In genomic region chr5:129052636-129053355, GRCm38 (mm10) we compare ENCODE assay signal across 12 mouse cellular contexts. TPM values are rescaled to one million over a fixed set of nuclear protein-coding genes. Genes with fewer than 3 reads are reported as not detected.
A peak's percentile ranks its signal among the peaks of the same experiment; 100 is the strongest.
DNase-seq lines count a peak whose midpoint lies in the region; ATAC-seq lines count a peak whose summit lies in the region.
"Had no signal": no experiment of that assay in that cellular context is flagged by ENCODE, and none has a peak within 500 bp of the region (broad histone marks: within the 10 kb centered on the region; RNA-seq: fewer than 3 reads in every experiment).

No protein-coding gene starts in this region.

- peak; percentile 42 for DNase-seq in embryo, embryonic 11 days
- DNase-seq in adrenal gland, adult 18-20 months (ENCODE audit: low spot score in 2 of 2): no peak
- no peak for DNase-seq in urinary bladder, postnatal 10 days (ENCODE audit: low spot score)
- DNase-seq in gastrocnemius, postnatal 14 days: no peak
- DNase-seq: cerebellum, postnatal 14 days; heart, adult 2 months; lung, postnatal 10 days; thymus, adult 18-20 months had no signal

- H3K27ac ChIP-seq in forebrain, embryonic 12.5 days: peak overlapping the region; percentile 89
- H3K27ac ChIP-seq in hindbrain, embryonic 16.5 days (ENCODE audit: low read depth, low read length): peak overlapping the region; percentile 26
- peak overlapping the region; percentile 68 for H3K27ac ChIP-seq in neural tube, embryonic 14.5 days (ENCODE audit: low read depth, low read length)
- H3K27ac ChIP-seq: heart, adult 2 months; limb, embryonic 15.5 days had no signal

- 0 out of 2 replicates have a peak overlapping the region, but pooled peaks have one; percentile 5 for H3K4me3 ChIP-seq in forebrain, embryonic 12.5 days (replicated peaks)
- no peak overlapping the region for H3K4me3 ChIP-seq in hindbrain, embryonic 16.5 days (ENCODE audit: low read length)
- no peak overlapping the region for H3K4me3 ChIP-seq in neural tube, embryonic 14.5 days (ENCODE audit: low read depth, low read length)
- H3K4me3 ChIP-seq: heart, adult 2 months; limb, embryonic 15.5 days had no signal

- peaks cover 6% of the 10 kb centered on the region; the same call in 1 of the 2 replicates for H3K27me3 ChIP-seq in forebrain, embryonic 12.5 days
- no peaks in the 10 kb centered on the region for H3K27me3 ChIP-seq in hindbrain, embryonic 16.5 days (replicated peaks; ENCODE audit: control insufficient read depth, insufficient read depth, low read length)
- H3K27me3 ChIP-seq in neural tube, embryonic 14.5 days (ENCODE audit: control insufficient read depth, insufficient read depth, low read length): no peaks in the 10 kb centered on the region
- H3K27me3 ChIP-seq: limb, embryonic 15.5 days had no signal

- WGBS in forebrain, embryonic 12.5 days: 6% methylated on average over 20 of the region's 20 CpGs
- WGBS in hindbrain, embryonic 16.5 days: 10% methylated on average over 20 of the region's 20 CpGs
- WGBS in neural tube, embryonic 14.5 days: 17% methylated on average over 20 of the region's 20 CpGs

- H3K9me3 ChIP-seq in forebrain, embryonic 12.5 days: no peaks in the 10 kb centered on the region
- H3K9me3 ChIP-seq in hindbrain, embryonic 16.5 days (ENCODE audit: control insufficient read depth, low read length): no peaks in the 10 kb centered on the region
- no peaks in the 10 kb centered on the region for H3K9me3 ChIP-seq in neural tube, embryonic 14.5 days (ENCODE audit: control insufficient read depth, low read length)
- H3K9me3 ChIP-seq: limb, embryonic 15.5 days had no signal

- intact Hi-C loops in gastrocnemius, postnatal 14 days (cut with DNase I; ENCODE audit: low total_unique reads): no loop called here

- 0 out of 2 replicates have a peak overlapping the region, but pooled peaks have one; percentile 3 for H3K9ac ChIP-seq in forebrain, embryonic 12.5 days
- H3K9ac ChIP-seq in hindbrain, embryonic 16.5 days (ENCODE audit: low read depth, low read length): no peak overlapping the region; the same call in 1 of the 2 replicates
- no peak overlapping the region; the same call in 1 of the 2 replicates for H3K9ac ChIP-seq in neural tube, embryonic 14.5 days (replicated peaks; ENCODE audit: low read depth, low read length)
- H3K9ac ChIP-seq: limb, embryonic 15.5 days had no signal

- H3K36me3 ChIP-seq in forebrain, embryonic 12.5 days (replicated peaks): no peaks in the 10 kb centered on the region
- no peaks in the 10 kb centered on the region for H3K36me3 ChIP-seq in hindbrain, embryonic 16.5 days (ENCODE audit: control insufficient read depth, insufficient read depth, low read length)
- H3K36me3 ChIP-seq in neural tube, embryonic 14.5 days (ENCODE audit: control insufficient read depth, insufficient read depth, low read length): no peaks in the 10 kb centered on the region
- H3K36me3 ChIP-seq: limb, embryonic 15.5 days had no signal

- ATAC-seq in forebrain, embryonic 12.5 days (ENCODE audit: low FRiP score): peak; percentile 88
- ATAC-seq in hindbrain, embryonic 16.5 days: peak; percentile 87
- peak; percentile 24; the same call in 1 of the 2 replicates for ATAC-seq in neural tube, embryonic 14.5 days (ENCODE audit: low read depth)

- peak overlapping the region; percentile 37 for H3K4me2 ChIP-seq in forebrain, embryonic 12.5 days
- H3K4me2 ChIP-seq in hindbrain, embryonic 16.5 days (ENCODE audit: low read length): peak overlapping the region; percentile 31
- peak overlapping the region; percentile 4; the same call in 1 of the 2 replicates for H3K4me2 ChIP-seq in neural tube, embryonic 14.5 days (ENCODE audit: low read depth, low read length)
- H3K4me2 ChIP-seq: limb, embryonic 15.5 days had no signal

- peaks cover 25% of the 10 kb centered on the region for H3K4me1 ChIP-seq in forebrain, embryonic 12.5 days
- H3K4me1 ChIP-seq in hindbrain, embryonic 16.5 days (ENCODE audit: control insufficient read depth, insufficient read depth, low read depth, low read length): peaks cover 7% of the 10 kb centered on the region; the same call in 1 of the 2 replicates
- 0 out of 2 replicates have a peak, but pooled peaks cover 12% of the 10 kb centered on the region for H3K4me1 ChIP-seq in neural tube, embryonic 14.5 days (ENCODE audit: control insufficient read depth, insufficient read depth, low read length)
- H3K4me1 ChIP-seq: limb, embryonic 15.5 days had no signal

RNA-seq across cellular contexts. Expression of gene Ran, which starts 32.9 kb away (rescaled TPM):
- 821 and 873 TPM in 2 replicates for polyA plus RNA-seq in forebrain, embryonic 12.5 days (2016; fragmentation: Nextera tagmentation; extraction: Ambion mirVana)
- polyA plus RNA-seq in hindbrain, embryonic 16.5 days (2015; fragmentation: Nextera tagmentation; extraction: Ambion mirVana): 326 and 333 TPM in 2 replicates
- 305 and 317 TPM in 2 replicates for polyA plus RNA-seq in neural tube, embryonic 14.5 days (2014; fragmentation: Nextera tagmentation; extraction: Ambion mirVana)
- total RNA-seq in adrenal gland, adult 18-20 months (2021): 100 to 1,000 TPM; 185 to 226 TPM
- 10 to 100 TPM; 75.3 to 78.2 TPM for total RNA-seq in gastrocnemius, postnatal 14 days (2021)

RNA-seq across cellular contexts. Expression of gene Adgrd1, which starts 43.8 kb away (rescaled TPM):
- 0.05 and 0.09 TPM in 2 replicates for polyA plus RNA-seq in forebrain, embryonic 12.5 days (2016; fragmentation: Nextera tagmentation; extraction: Ambion mirVana)
- polyA plus RNA-seq in hindbrain, embryonic 16.5 days (2015; fragmentation: Nextera tagmentation; extraction: Ambion mirVana): 0.14 and 0.21 TPM in 2 replicates
- polyA plus RNA-seq in neural tube, embryonic 14.5 days (2014; fragmentation: Nextera tagmentation; extraction: Ambion mirVana): 0.08 and 0.55 TPM in 2 replicates
- 1 to 10 TPM; 3.2 to 7.8 TPM for total RNA-seq in adrenal gland, adult 18-20 months (2021)
- 1 to 10 TPM; 4.4 to 6.1 TPM for total RNA-seq in gastrocnemius, postnatal 14 days (2021)

RNA-seq across cellular contexts. Expression of gene Stx2, which starts 44.4 kb away (rescaled TPM):
- polyA plus RNA-seq in forebrain, embryonic 12.5 days (2016; fragmentation: Nextera tagmentation; extraction: Ambion mirVana): 23.1 and 25.7 TPM in 2 replicates
- 16.1 and 17.5 TPM in 2 replicates for polyA plus RNA-seq in hindbrain, embryonic 16.5 days (2015; fragmentation: Nextera tagmentation; extraction: Ambion mirVana)
- polyA plus RNA-seq in neural tube, embryonic 14.5 days (2014; fragmentation: Nextera tagmentation; extraction: Ambion mirVana): 14.4 and 26.8 TPM in 2 replicates
- 10 to 100 TPM; 18.2 to 24.4 TPM for total RNA-seq in adrenal gland, adult 18-20 months (2021)
- total RNA-seq in gastrocnemius, postnatal 14 days (2021): 10 to 100 TPM in 1 of 2 experiments, 1 to 10 TPM in 1; 8.7 to 10.4 TPM

Comparison
In these comparisons a context has a peak if more than half of its experiments do, and no peak if none do; other contexts are left out.
1. ATAC-seq: peak in every context shown above with its lines; median percentile 88 in forebrain, embryonic 12.5 days; 87 in hindbrain, embryonic 16.5 days; 24 in neural tube, embryonic 14.5 days.
2. H3K27ac ChIP-seq: peak in every context shown above with its lines; median percentile 89 in forebrain, embryonic 12.5 days; 68 in neural tube, embryonic 14.5 days; 26 in hindbrain, embryonic 16.5 days.